Mouse (Mus musculus) limb, embryonic 14.5 days (tissue): ENCODE results near the gene Hspb9. TPM values are rescaled to one million over a fixed set of nuclear protein-coding genes. Genes with fewer than 3 reads are reported as not detected.

Source experiments
- ATAC-seq: fragments of 200-750 bp; cut with Nextera tagmentation; 2 replicates; pipeline ENCODE4 v1.8.0; 2017; ENCODE audit warnings: low read depth, moderate number of reproducible peaks, moderate TSS enrichment; ENCODE audit not compliant: low FRiP score
- DNase-seq: peaks from one replicate; pipeline ENCODE4 v3.0.0-alpha.2; 2015; ENCODE audit warnings: low spot score
- H3K27ac ChIP-seq: fragments of 300-500 bp; sonication (generic); replicated peaks from 2 replicates; pipeline ENCODE4 v1.5.1; 2014; ENCODE audit warnings: low read depth, mild to moderate bottlenecking, low read length, moderate library complexity, mixed read lengths
- H3K27me3 ChIP-seq: fragments of 300-500 bp; sonication (generic); 2 replicates; pipeline ENCODE4 v1.6.1; 2014; ENCODE audit warnings: low read length, mixed read lengths; ENCODE audit not compliant: control insufficient read depth, insufficient read depth
- H3K36me3 ChIP-seq: fragments of 300-500 bp; sonication (generic); 2 replicates; pipeline ENCODE4 v1.6.1; 2014; ENCODE audit warnings: mild to moderate bottlenecking, low read length, moderate library complexity, mixed read lengths; ENCODE audit not compliant: control insufficient read depth, insufficient read depth
- H3K4me1 ChIP-seq: fragments of 300-500 bp; sonication (generic); 2 replicates; pipeline ENCODE4 v1.6.1; 2014; ENCODE audit warnings: antibody characterized with exemption, low read length, mixed read lengths; ENCODE audit not compliant: control insufficient read depth, insufficient read depth
- H3K4me2 ChIP-seq: fragments of 300-500 bp; sonication (generic); replicated peaks from 2 replicates; pipeline ENCODE4 v1.6.1; 2014; ENCODE audit warnings: low read depth, mild to moderate bottlenecking, low read length, moderate library complexity; ENCODE audit not compliant: severe bottlenecking
- H3K4me3 ChIP-seq: fragments of 300-500 bp; sonication (generic); replicated peaks from 2 replicates; pipeline ENCODE4 v1.5.1; 2014; ENCODE audit warnings: low read length
- H3K9ac ChIP-seq: fragments of 300-500 bp; sonication (generic); 2 replicates; pipeline ENCODE4 v1.6.1; 2014; ENCODE audit warnings: mild to moderate bottlenecking, low read depth, low read length, moderate library complexity; ENCODE audit not compliant: severe bottlenecking
- H3K9me3 ChIP-seq: fragments of 300-500 bp; sonication (generic); 2 replicates; pipeline ENCODE4 v1.6.1; 2016; ENCODE audit warnings: low read length; ENCODE audit not compliant: control insufficient read depth
- POLR2A ChIP-seq: fragments of 200-500 bp; IDR thresholded peaks from 2 replicates; pipeline ENCODE4 v1.8.0; 2012; ENCODE audit warnings: inconsistent platforms, mild to moderate bottlenecking, moderate library complexity, borderline replicate concordance; ENCODE audit not compliant: insufficient read depth, insufficient read length; ENCODE audit errors: extremely low read depth
- WGBS: fragments of 180-500 bp; shearing (Covaris S2); extraction: QIAGEN DNeasy Blood & Tissue Kit; methylation state at CpG from one replicate; pipeline ENCODE4 v1.1.7; 2014; 5-methylcytosine and 5-hydroxymethylcytosine counted together
- polyA plus RNA-seq, 2 experiments: library from polyadenylated mRNA; depleted of rRNA in 1 of 2; stranded (reverse) in 1 of 2; unstranded in 1 of 2; fragments of >200 nt; fragmentation: Nextera tagmentation in 1 of 2; extraction: Ambion mirVana in 1 of 2; gene quantifications; 2 replicates each; pipeline versions ENCODE4 v1.2.1 to v1.2.3; 2012 to 2014

Gene Hspb9
- polyA plus RNA-seq, 2 experiments, result not detected

DNA sequence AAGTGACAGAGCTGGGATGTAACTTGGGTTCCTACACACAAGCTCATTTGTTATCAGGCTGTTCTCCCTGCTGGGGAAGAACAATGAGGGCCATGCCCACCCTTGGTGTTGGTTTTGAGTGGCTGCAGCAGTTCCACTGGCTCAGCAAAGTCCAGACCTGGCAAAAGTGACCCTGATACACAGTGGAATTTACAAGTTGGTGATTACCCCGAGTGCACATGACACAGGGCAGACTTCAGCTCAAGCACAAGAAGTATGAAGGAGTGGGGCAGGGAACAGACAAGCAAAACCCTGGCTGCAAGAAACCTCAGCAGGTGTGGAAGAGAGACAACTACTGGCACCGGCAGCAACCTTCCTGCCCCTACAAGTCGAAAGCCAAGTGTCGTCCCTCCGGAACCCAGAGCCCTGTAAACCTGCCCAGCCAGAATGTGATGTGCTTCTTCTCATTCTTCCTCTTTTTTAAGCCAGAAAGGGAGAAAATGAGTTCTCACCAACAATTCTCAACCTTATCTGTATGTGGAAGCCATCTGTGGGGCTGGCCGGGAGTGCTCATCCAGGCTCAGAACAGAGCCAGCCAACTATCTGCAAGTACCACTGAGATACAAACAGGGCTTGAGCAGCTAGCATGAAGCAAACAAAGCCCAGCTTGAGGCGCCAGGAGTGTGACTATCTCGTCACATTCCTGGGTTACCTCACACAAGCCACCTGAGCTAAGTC is 8.3 kb downstream of the Hspb9 start:
- Histone ChIP-seq H3K9me3 (no peaks in the 10 kb centered on the region), H3K27me3 (no peaks in the 10 kb centered on the region), H3K4me2 (no peak overlapping the region), H3K4me3 (no peak overlapping the region), H3K36me3 (peaks cover 34% of the 10 kb centered on the region), H3K9ac (no peak overlapping the region), H3K27ac (0 out of 2 replicates have a peak overlapping the region, but pooled peaks have one; percentile 33), H3K4me1 (peaks cover 3% of the 10 kb centered on the region; the same call in 1 of the 2 replicates)
- WGBS, result 72% methylated on average over 8 of the region's 8 CpGs
- no peak for TF ChIP-seq POLR2A
- DNase-seq (no peak), ATAC-seq (no peak)

DNA sequence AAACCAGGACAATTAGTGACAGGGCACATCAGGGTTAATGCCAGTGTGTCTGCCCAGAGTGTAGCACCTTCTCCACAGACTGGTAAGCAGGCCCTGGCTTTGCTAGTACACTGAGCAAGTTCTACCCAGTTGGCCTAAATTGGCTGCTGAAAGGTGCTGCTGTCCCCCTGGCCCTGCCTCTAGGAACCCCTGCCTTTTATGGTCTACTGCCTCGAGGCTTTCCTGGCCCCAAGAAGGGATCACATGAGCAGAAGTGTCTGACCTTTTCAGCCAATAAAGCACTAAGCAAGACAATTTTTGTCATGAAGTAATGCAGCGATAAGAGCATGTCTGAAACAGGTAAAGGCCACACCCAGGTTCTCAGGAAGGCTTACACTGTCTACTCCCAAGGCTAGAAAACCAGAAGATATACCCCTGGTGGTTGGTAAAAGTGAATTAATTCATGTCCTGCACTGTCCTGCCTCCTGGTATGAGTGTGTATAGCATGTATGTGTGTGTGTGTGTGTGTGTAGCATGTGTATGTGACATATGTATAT is 8.9 kb downstream of the Hspb9 start:
- no peak for TF ChIP-seq POLR2A
- ATAC-seq, result no peak

DNA sequence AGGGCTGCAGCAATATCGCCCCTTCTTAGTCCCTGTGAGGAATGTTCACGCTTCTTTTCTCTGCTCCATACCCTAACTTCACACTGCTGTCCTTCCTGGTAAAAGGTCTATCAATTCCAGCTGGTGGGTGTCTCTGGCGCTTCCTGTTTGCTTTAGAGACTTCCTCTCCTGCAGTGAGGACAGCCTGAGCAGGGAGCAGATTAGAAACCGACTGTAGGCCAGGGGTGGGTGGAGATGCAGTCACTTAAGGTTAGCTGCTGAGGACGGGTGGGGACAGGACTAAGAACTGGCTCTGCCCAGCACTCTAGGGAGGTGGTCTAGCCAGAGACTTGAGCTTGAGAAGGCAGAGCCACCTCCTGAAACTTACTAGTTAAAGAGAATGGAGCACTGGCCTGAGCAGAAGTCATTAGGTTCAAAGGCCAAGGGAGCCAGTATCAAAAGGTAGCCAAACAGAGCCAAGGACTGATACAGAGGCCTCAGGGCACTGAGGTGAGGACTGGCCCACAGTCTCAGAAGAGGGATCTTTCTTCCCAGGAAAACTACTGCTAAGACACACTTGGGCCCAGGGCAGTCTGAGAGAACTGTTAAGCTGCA is 11.4 kb downstream of the Hspb9 start:
- Histone ChIP-seq H3K4me1 (peaks cover 3% of the 10 kb centered on the region; the same call in 1 of the 2 replicates), H3K4me3 (no peak overlapping the region), H3K36me3 (peaks cover 11% of the 10 kb centered on the region), H3K27ac (no peak overlapping the region; the same call in 1 of the 2 replicates), H3K27me3 (no peaks in the 10 kb centered on the region), H3K9ac (no peak overlapping the region), H3K4me2 (no peak overlapping the region), H3K9me3 (no peaks in the 10 kb centered on the region)
- no peak for ATAC-seq
- no peak for DNase-seq
- WGBS, result 28% methylated on average over 5 of the region's 5 CpGs
- no peak for TF ChIP-seq POLR2A

More for the DNA sequence above, 8.9 kb downstream of the Hspb9 start:
- no peak for DNase-seq
- 58% methylated on average over 2 of the region's 2 CpGs for WGBS
- Histone ChIP-seq H3K27ac (no peak overlapping the region), H3K4me1 (peaks cover 3% of the 10 kb centered on the region; the same call in 1 of the 2 replicates), H3K36me3 (peaks cover 28% of the 10 kb centered on the region), H3K9ac (no peak overlapping the region), H3K9me3 (no peaks in the 10 kb centered on the region), H3K4me2 (no peak overlapping the region), H3K27me3 (no peaks in the 10 kb centered on the region), H3K4me3 (no peak overlapping the region)

DNA sequence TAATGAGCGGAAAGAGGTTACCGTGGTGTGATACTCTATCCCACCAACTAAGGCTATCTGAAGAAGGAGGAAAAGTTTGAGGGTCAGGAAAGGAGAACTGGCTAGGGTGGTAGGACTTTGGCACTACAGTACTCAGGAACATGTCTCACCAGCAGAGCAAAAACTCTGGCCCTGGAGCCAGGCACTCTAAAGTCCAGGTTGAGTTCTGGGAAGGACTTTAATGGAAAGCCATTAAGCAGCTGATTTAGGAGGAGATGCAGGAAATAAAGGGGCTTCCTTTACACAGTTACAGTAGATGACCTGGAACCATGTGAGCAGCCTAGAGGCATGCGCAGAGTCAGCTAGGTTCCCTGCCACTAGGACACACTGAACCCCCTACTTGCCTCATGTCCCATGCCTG is 13.6 kb downstream of the Hspb9 start:
- H3K9ac ChIP-seq, result no peak overlapping the region
- no peak overlapping the region for H3K4me3 ChIP-seq
- H3K27me3 ChIP-seq, result no peaks in the 10 kb centered on the region
- H3K9me3 ChIP-seq, result no peaks in the 10 kb centered on the region
- H3K36me3 ChIP-seq, result peaks cover 7% of the 10 kb centered on the region; the same call in 1 of the 2 replicates
- 90% methylated on average over 3 of the region's 3 CpGs for WGBS
- H3K4me2 ChIP-seq, result no peak overlapping the region
- H3K27ac ChIP-seq, result no peak overlapping the region
- peaks cover 3% of the 10 kb centered on the region; the same call in 1 of the 2 replicates for H3K4me1 ChIP-seq
- DNase-seq (no peak), ATAC-seq (no peak)
- TF ChIP-seq POLR2A, result no peak

DNA sequence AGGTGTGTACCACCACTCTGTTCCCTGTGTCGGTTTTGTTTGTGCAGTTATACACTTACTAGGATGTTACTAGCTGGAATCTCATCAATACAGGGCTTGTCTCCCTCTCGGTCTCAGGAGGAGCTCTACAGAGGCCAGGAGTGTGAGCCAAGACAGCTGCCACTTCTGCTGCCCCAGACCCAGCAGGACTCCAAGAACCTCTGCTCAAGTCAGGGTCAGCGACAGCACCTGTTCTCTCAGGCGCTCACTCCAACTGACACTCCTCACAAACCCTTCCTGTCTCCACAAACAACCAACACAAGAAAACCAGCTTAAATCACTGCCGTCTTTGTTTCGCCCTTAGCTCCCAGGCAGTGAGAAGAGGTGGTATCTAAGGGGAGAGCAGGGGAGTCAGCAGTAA is 15.0 kb downstream of the Hspb9 start:
- Histone ChIP-seq H3K36me3 (peaks cover 8% of the 10 kb centered on the region; the same call in 1 of the 2 replicates), H3K4me1 (no peaks in the 10 kb centered on the region), H3K9ac (no peak overlapping the region), H3K4me2 (no peak overlapping the region), H3K27me3 (no peaks in the 10 kb centered on the region), H3K9me3 (no peaks in the 10 kb centered on the region), H3K4me3 (no peak overlapping the region), H3K27ac (no peak overlapping the region)
- TF ChIP-seq POLR2A, result no peak
- 82% methylated on average over 6 of the region's 6 CpGs for WGBS
- ATAC-seq (no peak), DNase-seq (no peak)
